Comparison of ENCODE assay signal across 24 mouse cellular contexts in the genomic region with DNA sequence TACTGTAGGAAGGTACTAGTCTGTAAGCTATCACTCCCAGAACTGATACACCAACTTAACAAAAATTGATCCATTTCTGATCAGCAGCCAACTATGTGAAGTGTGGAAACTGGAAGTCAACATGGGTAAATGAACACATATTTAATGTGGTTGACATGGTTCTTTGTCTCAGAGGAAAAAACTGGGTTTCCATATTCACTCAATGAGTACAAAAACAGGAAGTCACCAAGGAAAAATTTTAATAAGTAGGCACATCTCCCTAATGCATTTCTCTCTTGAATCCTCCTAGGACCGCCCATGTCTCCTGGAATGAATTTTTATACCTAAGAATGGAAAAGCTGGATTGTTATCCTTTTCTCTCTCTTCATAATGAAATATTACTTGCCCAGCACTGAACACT. TPM values are rescaled to one million over a fixed set of nuclear protein-coding genes. Genes with fewer than 3 reads are reported as not detected.
DNase-seq lines count a peak whose midpoint lies in the region; ATAC-seq and TF ChIP-seq lines count a peak whose summit lies in the region.
"Had no signal": no experiment of that assay in that cellular context is flagged by ENCODE, and none has a peak within 500 bp of the region (broad histone marks: within the 10 kb centered on the region; RNA-seq: fewer than 3 reads in every experiment).

A gene (minus strand): TSS at position 101 of the 400 bp plus-strand sequence.

- H3K36me3 ChIP-seq in liver, adult 2 months (ENCODE audit: control insufficient read depth, insufficient read depth, low read length): no peaks in the 10 kb centered on the region
- no peaks in the 10 kb centered on the region for H3K36me3 ChIP-seq in liver, embryonic 12.5 days
- H3K36me3 ChIP-seq: G1E had no signal

- H3K9me3 ChIP-seq in liver, embryonic 12.5 days (replicated peaks): no peaks in the 10 kb centered on the region
- H3K9me3 ChIP-seq: G1E had no signal

- H3K27me3 ChIP-seq in liver, adult 2 months (ENCODE audit: control insufficient read depth, insufficient read depth, low read length): no peaks in the 10 kb centered on the region
- no peaks in the 10 kb centered on the region for H3K27me3 ChIP-seq in liver, embryonic 12.5 days (replicated peaks)
- H3K27me3 ChIP-seq: CH12.LX had no signal

- no peaks in the 10 kb centered on the region for H3K79me2 ChIP-seq in liver, adult 2 months (ENCODE audit: control insufficient read depth, insufficient read depth, low read length)

- no peak within 1 kb of the TSS for H3K9ac ChIP-seq in liver, adult 2 months (ENCODE audit: low read depth, low read length)
- H3K9ac ChIP-seq in liver, embryonic 12.5 days: no peak within 1 kb of the TSS

- WGBS in liver, adult 2 months: 86% methylated on average over 1 of the region's 1 CpGs
- 74% methylated on average over 1 of the region's 1 CpGs for WGBS in liver, embryonic 12.5 days (ENCODE audit: insufficient replicate concordance)

- H3K4me1 ChIP-seq in liver, adult 2 months (ENCODE audit: control insufficient read depth, insufficient read depth, low read length): no peaks in the 10 kb centered on the region; the same call in 1 of the 2 replicates
- no peaks in the 10 kb centered on the region for H3K4me1 ChIP-seq in liver, embryonic 12.5 days

- peak; percentile 17 for DNase-seq in liver, adult 2 months (ENCODE audit: extremely low read depth, low read depth, low spot score)
- DNase-seq: adrenal gland, adult 2 months; adrenal gland, adult 8-10 months; adrenal gland, postnatal 10 days; adrenal gland, postnatal 14 days; adrenal gland, postnatal 25 days; adrenal gland, postnatal 36 days; B cell, adult 2 months; cerebellum, adult 11 months; cerebellum, adult 11-12 months; cerebellum, adult 18-20 months; cerebellum, adult 2 months had no signal

- ATAC-seq in liver, embryonic 12.5 days: no peak
- ATAC-seq: activated CD4-positive, CD25-positive, alpha-beta regulatory T cell, adult 4 months; CD4-positive, CD25-positive, alpha-beta regulatory T cell, adult 4 months; Patski had no signal

- no peak within 1 kb of the TSS for H3K4me2 ChIP-seq in liver, embryonic 12.5 days

- no peak within 1 kb of the TSS for H3K27ac ChIP-seq in liver, adult 2 months (replicated peaks; ENCODE audit: insufficient read depth, low read depth, low read length)
- H3K27ac ChIP-seq in liver, embryonic 12.5 days: no peak within 1 kb of the TSS

- TF ChIP-seq CTCF in liver, adult 2 months (IDR thresholded peaks at IDR 0.05; ENCODE audit: low read depth, low read length): no peak

- H3K4me3 ChIP-seq in liver, adult 2 months (ENCODE audit: insufficient read depth, low read depth, low read length): no peak within 1 kb of the TSS
- H3K4me3 ChIP-seq in liver, embryonic 12.5 days: no peak within 1 kb of the TSS

- no peak for TF ChIP-seq POLR2A in liver, adult 2 months (IDR thresholded peaks at IDR 0.05; ENCODE audit: extremely low read depth, insufficient read depth, low read length)

RNA-seq across cellular contexts. Expression of the gene that starts here (rescaled TPM):
- not detected in 2 replicates for total RNA-seq in liver, adult 2 months (2014; rRNA removed)
- not detected in 2 replicates for polyA plus RNA-seq in liver, adult 2 months (2012; rRNA removed)
- polyA plus RNA-seq in liver, embryonic 12.5 days (2016; fragmentation: Nextera tagmentation; extraction: Ambion mirVana): not detected in 2 replicates
- total RNA-seq: adrenal gland, adult 18-20 months; adrenal gland, adult 2 months; adrenal gland, adult 8-10 months; adrenal gland, postnatal 10 days; adrenal gland, postnatal 14 days; adrenal gland, postnatal 25 days; adrenal gland, postnatal 36 days; adrenal gland, postnatal 4 days; CH12.LX; ES-E14; MEL had no signal
- polyA plus RNA-seq: activated CD4-positive, CD25-positive, alpha-beta regulatory T cell, adult 4 months; adrenal gland, adult 2 months; brain, embryonic 14.5 days; C2C12; CD4-positive, CD25-positive, alpha-beta regulatory T cell, adult 4 months; cerebellum, adult 2 months; G1E; Patski had no signal

Comparison
In these comparisons a context has a peak if more than half of its experiments do, and no peak if none do; other contexts are left out.
1. Peak in DNase-seq in liver, adult 2 months; RNA of the gene not detected or under 1 TPM.